Mouse (Mus musculus): ENCODE results near the gene Psmd14.

DNA sequence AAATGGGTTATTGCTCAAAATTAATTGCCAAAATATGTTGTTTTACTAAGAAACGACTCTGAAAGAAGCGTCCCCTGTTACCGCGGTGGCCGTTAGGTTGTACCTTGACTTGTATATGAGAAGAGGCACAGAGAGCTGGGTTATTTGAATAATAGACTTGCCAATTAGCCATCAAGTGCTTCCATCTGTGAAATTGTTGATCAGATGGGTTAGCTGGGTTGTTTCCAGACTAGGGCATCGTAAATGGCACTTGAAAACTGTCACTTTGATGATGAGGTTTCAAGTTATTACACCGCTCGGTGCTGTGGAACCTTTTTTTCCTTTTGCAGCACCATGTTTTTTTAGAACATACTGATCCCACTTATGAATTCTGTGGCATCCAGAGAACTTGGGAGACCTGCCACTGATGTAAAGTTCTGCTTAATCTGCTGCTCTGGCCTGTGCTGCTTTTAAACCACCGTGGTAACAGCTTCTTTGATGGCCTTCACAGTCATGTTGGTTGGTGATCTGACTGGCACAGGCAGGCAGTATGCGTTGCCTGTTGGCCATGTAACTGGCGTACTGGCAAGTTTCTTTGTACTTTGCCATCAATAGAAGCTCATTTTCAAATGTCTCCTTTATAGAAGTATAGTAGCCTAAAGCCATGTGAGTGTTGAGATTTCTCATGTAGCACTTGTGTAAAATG lies 21.4 kb downstream of the Psmd14 start:
- TF ChIP-seq CTCF (IDR thresholded peaks at IDR 0.05; ENCODE audit: extremely low read depth, insufficient read depth, insufficient read length, insufficient replicate concordance) (no peak), POLR2A (IDR thresholded peaks at IDR 0.05; ENCODE audit: low read depth, low read length) (no peak)

Measured in spleen, adult 2 months (tissue).